Comparison of ENCODE assay signal across 13 mouse cellular contexts in the genomic region with DNA sequence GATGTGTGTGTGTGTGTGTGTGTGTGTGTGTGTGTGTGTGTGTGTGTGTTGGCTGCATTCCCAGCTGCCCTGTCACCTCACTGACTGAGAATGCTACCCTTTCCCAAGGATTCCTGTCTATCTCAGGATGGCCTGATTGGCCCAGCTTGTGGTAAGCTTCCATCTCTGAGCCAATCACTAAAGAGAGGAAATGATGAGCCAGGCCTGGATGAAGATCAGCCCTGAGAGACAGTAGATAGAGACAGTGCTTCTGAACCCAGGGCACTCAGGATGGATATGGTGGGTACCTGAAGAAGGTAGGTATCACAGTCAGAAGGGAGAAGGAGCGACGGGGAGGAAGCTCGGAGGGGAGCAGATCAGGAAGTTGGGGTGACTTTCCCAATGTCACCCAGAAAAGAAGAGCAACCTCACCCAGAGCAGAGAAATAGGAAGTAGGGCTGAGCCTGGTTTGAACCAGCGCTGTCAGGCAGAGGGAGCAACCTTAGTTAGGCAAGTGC. TPM values are rescaled to one million over a fixed set of nuclear protein-coding genes. Genes with fewer than 3 reads are reported as not detected.
A peak's percentile ranks its signal among the peaks of the same experiment; 100 is the strongest.
DNase-seq lines count a peak whose midpoint lies in the region; ATAC-seq lines count a peak whose summit lies in the region.
"Had no signal": no experiment of that assay in that cellular context is flagged by ENCODE, and none has a peak within 500 bp of the region (broad histone marks: within the 10 kb centered on the region; RNA-seq: fewer than 3 reads in every experiment).

No protein-coding gene starts in this region.

- peaks cover 3% of the 10 kb centered on the region; the same call in 1 of the 2 replicates for H3K27me3 ChIP-seq in liver, embryonic 16.5 days (ENCODE audit: control insufficient read depth, insufficient read depth, low read depth, low read length)
- no peaks in the 10 kb centered on the region for H3K27me3 ChIP-seq in midbrain, embryonic 15.5 days (replicated peaks)
- H3K27me3 ChIP-seq: embryonic facial prominence, embryonic 15.5 days; limb, embryonic 13.5 days had no signal

- peak overlapping the region; percentile 51 for H3K27ac ChIP-seq in liver, embryonic 16.5 days (ENCODE audit: low read length)
- H3K27ac ChIP-seq in midbrain, embryonic 15.5 days = no peak overlapping the region
- H3K27ac ChIP-seq: embryonic facial prominence, embryonic 15.5 days; limb, embryonic 13.5 days; midbrain, embryonic 13.5 days had no signal

- no peaks in the 10 kb centered on the region for H3K9me3 ChIP-seq in liver, embryonic 16.5 days (replicated peaks; ENCODE audit: control insufficient read depth, low read length)
- no peaks in the 10 kb centered on the region for H3K9me3 ChIP-seq in midbrain, embryonic 15.5 days
- H3K9me3 ChIP-seq: embryonic facial prominence, embryonic 15.5 days; limb, embryonic 13.5 days; midbrain, embryonic 13.5 days had no signal

- ATAC-seq in liver, embryonic 16.5 days (ENCODE audit: low read depth) = peak; percentile 43
- no peak for ATAC-seq in midbrain, embryonic 15.5 days (replicated peaks)
- ATAC-seq: midbrain, embryonic 13.5 days had no signal

- H3K4me2 ChIP-seq in liver, embryonic 16.5 days (ENCODE audit: low read depth, low read length) = no peak overlapping the region
- no peak overlapping the region for H3K4me2 ChIP-seq in midbrain, embryonic 15.5 days
- H3K4me2 ChIP-seq: embryonic facial prominence, embryonic 15.5 days; limb, embryonic 13.5 days; midbrain, embryonic 13.5 days had no signal

- no peak overlapping the region for H3K9ac ChIP-seq in liver, embryonic 16.5 days (ENCODE audit: low read depth, low read length)
- no peak overlapping the region for H3K9ac ChIP-seq in midbrain, embryonic 15.5 days
- H3K9ac ChIP-seq: embryonic facial prominence, embryonic 15.5 days; limb, embryonic 13.5 days; midbrain, embryonic 13.5 days had no signal

- no peaks in the 10 kb centered on the region for H3K36me3 ChIP-seq in liver, embryonic 16.5 days (ENCODE audit: control insufficient read depth, insufficient read depth)
- no peaks in the 10 kb centered on the region for H3K36me3 ChIP-seq in midbrain, embryonic 15.5 days (replicated peaks)
- H3K36me3 ChIP-seq: embryonic facial prominence, embryonic 15.5 days; limb, embryonic 13.5 days; midbrain, embryonic 13.5 days had no signal

- 49% methylated on average over 4 of the region's 4 CpGs for WGBS in liver, embryonic 16.5 days (ENCODE audit: insufficient replicate concordance)
- WGBS in midbrain, embryonic 15.5 days = 91% methylated on average over 4 of the region's 4 CpGs

- DNase-seq in adrenal gland, postnatal 14 days = peak; percentile 35
- no peak for DNase-seq in adrenal gland, postnatal 25 days
- DNase-seq in kidney, postnatal 10 days = peak; percentile 47
- no peak for DNase-seq in kidney, adult 11 months
- peak; percentile 43 for DNase-seq in MN1 (ENCODE audit: low spot score)
- DNase-seq in cerebellum, adult 8-10 months = no peak
- DNase-seq: cerebellum, postnatal 36 days; kidney, adult 9 months had no signal

- no peak overlapping the region for H3K4me3 ChIP-seq in liver, embryonic 16.5 days (ENCODE audit: low read depth, low read length)
- no peak overlapping the region for H3K4me3 ChIP-seq in midbrain, embryonic 15.5 days
- H3K4me3 ChIP-seq: embryonic facial prominence, embryonic 15.5 days; limb, embryonic 13.5 days; midbrain, embryonic 13.5 days had no signal

- H3K4me1 ChIP-seq in liver, embryonic 16.5 days (ENCODE audit: control insufficient read depth, low read depth, low read length) = peaks cover 6% of the 10 kb centered on the region
- H3K4me1 ChIP-seq in midbrain, embryonic 15.5 days = no peaks in the 10 kb centered on the region; the same call in 1 of the 2 replicates
- H3K4me1 ChIP-seq: midbrain, embryonic 13.5 days had no signal

RNA-seq across cellular contexts. Expression of a gene that starts 5.8 kb away (rescaled TPM):
- 45.2 and 48.0 TPM in 2 replicates for total RNA-seq in adrenal gland, postnatal 14 days (2021)
- 47.1 and 54.5 TPM in 2 replicates for total RNA-seq in adrenal gland, postnatal 25 days (2021)
- 10.4 and 12.1 TPM in 2 replicates for polyA plus RNA-seq in liver, embryonic 16.5 days (2015; fragmentation: Nextera tagmentation; extraction: Ambion mirVana)
- 47.9 and 54.9 TPM in 2 replicates for polyA plus RNA-seq in midbrain, embryonic 15.5 days (2015; fragmentation: Nextera tagmentation; extraction: Ambion mirVana)

RNA-seq across cellular contexts. Expression of a gene that starts 46.2 kb away (rescaled TPM):
- 66.7 and 85.8 TPM in 2 replicates for total RNA-seq in adrenal gland, postnatal 14 days (2021)
- 92.0 and 115 TPM in 2 replicates for total RNA-seq in adrenal gland, postnatal 25 days (2021)
- polyA plus RNA-seq in liver, embryonic 16.5 days (2015; fragmentation: Nextera tagmentation; extraction: Ambion mirVana) = 4.2 and 4.8 TPM in 2 replicates
- 284 and 297 TPM in 2 replicates for polyA plus RNA-seq in midbrain, embryonic 15.5 days (2015; fragmentation: Nextera tagmentation; extraction: Ambion mirVana)

Comparison
In these comparisons a context has a peak if more than half of its experiments do, and no peak if none do; other contexts are left out.
1. DNase-seq: peak in adrenal gland, postnatal 14 days (single experiment), kidney, postnatal 10 days (single experiment) and MN1 (single experiment); none in adrenal gland, postnatal 25 days (single experiment), kidney, adult 11 months (single experiment) and cerebellum, adult 8-10 months (single experiment).